9 mouse cellular contexts compared by ENCODE assay signal in genomic region chr1:107598476-107598875, GRCm38 (mm10). TPM values are rescaled to one million over a fixed set of nuclear protein-coding genes. Genes with fewer than 3 reads are reported as not detected.
DNase-seq lines count a peak whose midpoint lies in the region; ATAC-seq and TF ChIP-seq lines count a peak whose summit lies in the region.
"Had no signal": no experiment of that assay in that cellular context is flagged by ENCODE, and none has a peak within 500 bp of the region (broad histone marks: within the 10 kb centered on the region; RNA-seq: fewer than 3 reads in every experiment).

No protein-coding gene starts in this region.

- H3K27ac ChIP-seq in gastrocnemius, adult 2 months: no peak overlapping the region
- H3K27ac ChIP-seq in midbrain, embryonic 14.5 days (replicated peaks; ENCODE audit: low read depth, low read length): no peak overlapping the region
- no peak overlapping the region for H3K27ac ChIP-seq in midbrain, embryonic 16.5 days (ENCODE audit: low read length)
- no peak overlapping the region for H3K27ac ChIP-seq in stomach, postnatal 0 days (replicated peaks)
- H3K27ac ChIP-seq: liver, embryonic 13.5 days had no signal

- no peak overlapping the region for H3K9ac ChIP-seq in midbrain, embryonic 14.5 days (replicated peaks; ENCODE audit: low read length)
- no peak overlapping the region for H3K9ac ChIP-seq in midbrain, embryonic 16.5 days (ENCODE audit: low read depth, low read length)
- no peak overlapping the region for H3K9ac ChIP-seq in stomach, postnatal 0 days (ENCODE audit: low read length)
- H3K9ac ChIP-seq: liver, embryonic 13.5 days had no signal

- no peak overlapping the region for H3K4me2 ChIP-seq in midbrain, embryonic 14.5 days (ENCODE audit: low read length)
- H3K4me2 ChIP-seq in midbrain, embryonic 16.5 days (ENCODE audit: low read length): no peak overlapping the region
- H3K4me2 ChIP-seq in stomach, postnatal 0 days (replicated peaks; ENCODE audit: low read depth): no peak overlapping the region
- H3K4me2 ChIP-seq: liver, embryonic 13.5 days had no signal

- no peaks in the 10 kb centered on the region for H3K4me1 ChIP-seq in midbrain, embryonic 14.5 days (ENCODE audit: control insufficient read depth, insufficient read depth, low read length)
- H3K4me1 ChIP-seq in midbrain, embryonic 16.5 days (ENCODE audit: control insufficient read depth, insufficient read depth, low read length): no peaks in the 10 kb centered on the region
- H3K4me1 ChIP-seq in stomach, postnatal 0 days (replicated peaks; ENCODE audit: control insufficient read depth, insufficient read depth): peaks cover 2% of the 10 kb centered on the region; the same call in 1 of the 2 replicates
- H3K4me1 ChIP-seq: liver, embryonic 13.5 days had no signal

- H3K36me3 ChIP-seq in midbrain, embryonic 14.5 days (ENCODE audit: control insufficient read depth, insufficient read depth, low read length): no peaks in the 10 kb centered on the region
- no peaks in the 10 kb centered on the region for H3K36me3 ChIP-seq in midbrain, embryonic 16.5 days (ENCODE audit: control insufficient read depth, insufficient read depth, low read length)
- H3K36me3 ChIP-seq in stomach, postnatal 0 days (ENCODE audit: control insufficient read depth, insufficient read depth, low read length): no peaks in the 10 kb centered on the region
- H3K36me3 ChIP-seq: liver, embryonic 13.5 days had no signal

- H3K9me3 ChIP-seq in midbrain, embryonic 14.5 days (ENCODE audit: control insufficient read depth, low read length): no peaks in the 10 kb centered on the region
- no peaks in the 10 kb centered on the region for H3K9me3 ChIP-seq in midbrain, embryonic 16.5 days (replicated peaks; ENCODE audit: control insufficient read depth, low read length, poor library complexity, severe bottlenecking)
- H3K9me3 ChIP-seq in stomach, postnatal 0 days (ENCODE audit: control insufficient read depth, low read length): no peaks in the 10 kb centered on the region
- H3K9me3 ChIP-seq: liver, embryonic 13.5 days had no signal

- ATAC-seq in midbrain, embryonic 14.5 days (ENCODE audit: low FRiP score, low TSS enrichment): no peak
- no peak for ATAC-seq in midbrain, embryonic 16.5 days
- ATAC-seq in hematopoietic stem cell, adult 5-6 weeks (replicated peaks in 1 of 2; ENCODE audit: insufficient read depth in 1 of 2, low FRiP score in 2 of 2, low TSS enrichment in 1 of 2, low read depth in 1 of 2, poor library complexity in 2 of 2, severe bottlenecking in 2 of 2): peak; percentile 71 to 82; a peak in 3 of 4 replicates
- no peak for ATAC-seq in stomach, postnatal 0 days (ENCODE audit: low FRiP score, low TSS enrichment)
- no peak for ATAC-seq in activated CD4-positive, CD25-positive, alpha-beta regulatory T cell, adult 4 months

- intact Hi-C loops in gastrocnemius, adult 2 months (cut with DNase I): loop anchor here (2.0 kb wide), 1 partner anchor 34 kb away; no protein-coding TSS in a partner anchor
- intact Hi-C loops in gastrocnemius, postnatal 14 days (cut with DNase I; ENCODE audit: low total_unique reads): loop anchor here (2.0 kb wide), 1 partner anchor 36 kb away; no protein-coding TSS in a partner anchor

- no peak for TF ChIP-seq EP300 in stomach, postnatal 0 days (optimal IDR thresholded peaks at IDR 0.05)

- DNase-seq in gastrocnemius, adult 2 months: no peak
- no peak for DNase-seq in gastrocnemius, postnatal 14 days
- peak; percentile 59 for DNase-seq in midbrain, embryonic 14.5 days
- DNase-seq in stomach, postnatal 0 days (ENCODE audit: low spot score): no peak
- no peak for DNase-seq in yolk sac, embryonic 10.5 days (ENCODE audit: low spot score)
- DNase-seq: liver, embryonic 13.5 days had no signal

- peak; percentile 65 for TF ChIP-seq CTCF in gastrocnemius, adult 2 months (IDR thresholded peaks at IDR 0.05)
- peak; percentile 76 for TF ChIP-seq CTCF in stomach, postnatal 0 days (IDR thresholded peaks at IDR 0.05; ENCODE audit: low read depth)

- no peak overlapping the region for H3K4me3 ChIP-seq in gastrocnemius, adult 2 months
- no peak overlapping the region for H3K4me3 ChIP-seq in midbrain, embryonic 14.5 days (replicated peaks; ENCODE audit: low read depth, low read length)
- H3K4me3 ChIP-seq in midbrain, embryonic 16.5 days (ENCODE audit: low read depth, low read length): no peak overlapping the region
- H3K4me3 ChIP-seq in stomach, postnatal 0 days (ENCODE audit: low read depth, low read length): no peak overlapping the region
- H3K4me3 ChIP-seq: liver, embryonic 13.5 days had no signal

- no peaks in the 10 kb centered on the region for H3K27me3 ChIP-seq in midbrain, embryonic 14.5 days (ENCODE audit: control insufficient read depth, insufficient read depth, low read length)
- no peaks in the 10 kb centered on the region for H3K27me3 ChIP-seq in midbrain, embryonic 16.5 days (ENCODE audit: control insufficient read depth, insufficient read depth, low read depth, low read length)
- H3K27me3 ChIP-seq in stomach, postnatal 0 days (ENCODE audit: control insufficient read depth, insufficient read depth, low read length): no peaks in the 10 kb centered on the region
- H3K27me3 ChIP-seq: liver, embryonic 13.5 days had no signal

RNA-seq across cellular contexts. Expression of gene Serpinb8, which starts 8.7 kb away (rescaled TPM):
- total RNA-seq in gastrocnemius, adult 2 months (2021): 1 to 10 TPM; 1.3 to 2.3 TPM
- total RNA-seq in gastrocnemius, postnatal 14 days (2021): 1 to 10 TPM; 1.8 to 4.6 TPM
- 0.12 and 0.36 TPM in 2 replicates for polyA plus RNA-seq in midbrain, embryonic 14.5 days (2014; fragmentation: Nextera tagmentation; extraction: Ambion mirVana)
- polyA plus RNA-seq in midbrain, embryonic 16.5 days (2015; fragmentation: Nextera tagmentation; extraction: Ambion mirVana): 0.30 and 0.39 TPM in 2 replicates
- total RNA-seq in hematopoietic stem cell, adult 5-6 weeks (2017): 2.2 and 4.4 TPM in 2 replicates
- 34.6 and 37.4 TPM in 2 replicates for polyA plus RNA-seq in stomach, postnatal 0 days (2015; fragmentation: Nextera tagmentation; extraction: Ambion mirVana)
- not detected for polyA plus RNA-seq in activated CD4-positive, CD25-positive, alpha-beta regulatory T cell, adult 4 months (2017; shearing (Covaris generic))

Comparison
In these comparisons a context has a peak if more than half of its experiments do, and no peak if none do; other contexts are left out.
1. ATAC-seq: peak in hematopoietic stem cell, adult 5-6 weeks (2 of 2); none in midbrain, embryonic 14.5 days (single experiment), midbrain, embryonic 16.5 days (single experiment), stomach, postnatal 0 days (single experiment) and activated CD4-positive, CD25-positive, alpha-beta regulatory T cell, adult 4 months (single experiment).
2. RNA of gene Serpinb8, which starts 8.7 kb away (polyA plus RNA-seq): 34.6 to 37.4 TPM in stomach, postnatal 0 days; 0.30 to 0.39 TPM in midbrain, embryonic 16.5 days, 0.12 to 0.36 TPM in midbrain, embryonic 14.5 days and not detected in activated CD4-positive, CD25-positive, alpha-beta regulatory T cell, adult 4 months; every median in the first group is over 10 times any median in the second.